Mouse (Mus musculus) hematopoietic multipotent progenitor cell, adult 10-12 weeks (in vitro differentiated cells): ENCODE measurements around the gene Vars. TPM values are rescaled to one million over a fixed set of nuclear protein-coding genes. Genes with fewer than 3 reads are reported as not detected.

ENCODE experiments used
- polyA plus RNA-seq: library from polyadenylated mRNA; stranded (reverse); fragments of >175 nt; gene quantifications from 2 replicates; pipeline ENCODE4 v1.2.3, GENCODE M21; 2012; ENCODE audit warnings: low replicate concordance

Vars gene
- polyA plus RNA-seq, result 768 and 1,214 TPM in 2 replicates

DNA sequence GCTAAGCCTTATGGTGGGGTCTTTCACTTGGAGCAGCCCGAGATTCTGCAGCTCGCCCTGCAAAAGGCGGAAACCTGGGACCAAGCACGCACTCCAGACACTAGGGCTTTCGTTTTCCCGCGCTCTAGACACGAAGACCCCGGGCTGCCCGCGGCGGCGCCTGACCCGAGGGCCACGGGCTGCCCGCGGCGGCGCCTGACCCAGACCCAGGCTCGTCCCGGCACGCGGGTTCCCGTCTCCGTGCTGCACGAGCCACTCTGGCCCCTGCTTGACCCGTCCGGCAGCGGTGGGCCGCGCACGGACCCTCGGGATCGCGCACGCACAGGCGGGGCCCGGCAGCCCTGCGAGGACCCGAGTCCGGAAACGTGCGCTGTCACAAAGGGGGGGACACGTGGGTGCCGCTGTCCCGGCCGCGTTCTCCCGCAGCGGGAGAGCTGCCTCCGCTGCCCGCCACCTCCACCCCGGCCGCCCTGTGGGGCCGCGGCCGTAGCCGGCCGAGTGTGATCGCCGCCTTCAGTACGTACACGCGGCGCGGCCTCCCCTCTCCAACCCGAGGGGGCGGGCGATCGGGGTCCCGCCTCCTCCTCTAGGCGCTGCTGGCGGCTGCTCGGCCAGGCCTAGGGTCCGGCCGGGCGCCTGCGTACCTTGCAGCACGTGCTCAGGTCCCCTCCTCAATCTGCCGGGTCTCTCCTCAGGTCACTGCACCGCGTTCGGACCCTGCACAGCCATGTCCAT, at the start of gene Vars:
Vars (plus strand) TSS at position 271 of the 735 bp plus-strand sequence.

DNA sequence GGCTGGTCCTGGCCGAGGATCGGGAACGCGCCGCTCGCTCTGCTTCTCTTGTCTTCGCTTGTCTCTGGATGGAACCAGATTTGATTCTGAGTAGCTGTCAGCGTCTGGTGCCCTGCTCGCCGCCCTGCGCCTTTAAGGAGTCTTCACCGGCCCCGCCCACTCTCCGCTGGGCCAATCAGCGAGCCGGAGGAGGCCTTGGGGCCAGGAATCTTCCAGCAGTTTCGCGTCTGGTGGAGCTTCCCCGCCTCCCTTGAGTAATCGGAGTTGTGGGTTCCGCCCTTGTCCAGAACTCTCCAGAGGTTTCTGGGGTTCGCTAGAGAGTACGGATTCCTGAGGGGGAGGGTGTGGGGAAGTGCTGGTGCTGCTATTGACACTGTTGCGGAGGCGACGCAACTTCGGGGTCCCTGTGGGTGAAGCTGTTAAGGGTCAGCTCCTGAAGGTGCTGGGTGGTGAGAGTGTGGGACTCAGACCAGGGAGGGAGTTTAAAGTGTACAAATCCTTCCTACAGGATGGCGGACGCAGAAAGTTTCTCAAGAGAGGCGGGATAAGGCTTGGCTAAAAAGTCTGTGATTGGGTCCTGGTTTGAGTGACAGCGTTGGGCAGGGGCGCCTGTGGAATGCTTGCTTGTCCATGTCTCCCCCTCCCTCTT, 41.5 kb upstream of the Vars start, which contains the start of gene Hspa1b:
Hspa1b (minus strand) TSS at position 109 of the 649 bp plus-strand sequence.

DNA sequence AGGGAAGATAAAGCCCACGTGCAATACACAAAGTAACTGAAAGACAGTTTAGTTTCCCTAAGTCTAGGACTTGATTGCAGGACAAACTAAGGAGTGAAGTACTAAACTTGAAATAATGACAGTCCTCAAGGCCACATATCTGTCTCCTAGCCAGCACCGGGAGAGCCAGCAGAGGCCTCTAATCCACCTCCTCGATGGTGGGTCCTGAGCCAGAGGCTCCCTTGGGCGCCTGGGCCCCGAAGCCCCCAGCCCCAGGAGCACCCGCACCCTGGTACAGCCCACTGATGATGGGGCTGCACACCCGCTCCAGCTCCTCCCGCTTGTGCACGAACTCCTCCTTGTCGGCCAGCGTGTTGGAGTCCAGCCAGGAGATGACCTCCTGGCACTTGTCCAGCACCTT, 31.0 kb upstream of the Vars start, which contains the start of gene Gm20481:
Gm20481 (plus strand) TSS at position 91 of the 400 bp plus-strand sequence.

GRCm38 (mm10) chr17:34972069-34972749, 28.6 kb upstream of the Vars start, which contains the start of the genes Hspa1a and Hspa1l:
Gene Hspa1a, minus strand, starts transcription at chr17:34972156.
Gene Hspa1l, plus strand, starts transcription at chr17:34972703.

GRCm38 (mm10) chr17:34981690-34982180, 19.1 kb upstream of the Vars start, which contains the start of gene Lsm2:
Gene Lsm2, plus strand, starts transcription at chr17:34981862.

DNA sequence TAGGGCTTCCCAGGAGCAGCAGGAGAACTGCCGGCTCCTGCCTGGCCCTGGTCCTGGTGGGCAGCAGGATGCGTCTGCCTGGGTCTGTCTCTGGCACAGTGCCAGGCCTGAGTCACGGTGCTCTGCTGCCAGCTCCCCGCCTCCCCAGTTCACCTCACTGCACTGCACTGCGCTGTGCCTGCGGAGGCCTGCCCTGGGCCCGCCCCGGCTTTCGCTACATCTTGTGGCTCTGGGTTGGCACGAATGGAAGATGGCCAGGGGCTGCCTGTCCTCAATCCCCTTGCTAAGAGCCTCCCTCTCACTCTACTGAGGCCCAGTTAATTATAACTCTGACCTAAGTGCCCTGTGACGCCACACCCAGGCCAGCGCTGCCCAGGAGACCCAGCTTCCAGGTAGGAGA, 15.6 kb downstream of the Vars start, which contains the start of gene Vwa7:
Vwa7 (plus strand) TSS at position 204 of the 400 bp plus-strand sequence.

GRCm38 (mm10) chr17:35027277-35028068, 26.7 kb downstream of the Vars start, which contains the start of gene Sapcd1:
Gene Sapcd1, minus strand, starts transcription at chr17:35028016.

GRCm38 (mm10) chr17:35046681-35047455, 46.1 kb downstream of the Vars start, which contains the start of gene Msh5:
Gene Msh5, minus strand, starts transcription at chr17:35046745.

GRCm38 (mm10) chr17:35049561-35050016, 48.8 kb downstream of the Vars start, which contains the start of gene Clic1:
Gene Clic1, plus strand, starts transcription at chr17:35049966.

GRCm38 (mm10) chr17:35058911-35059892, 58.4 kb downstream of the Vars start, which contains the start of gene Ddah2:
Gene Ddah2, plus strand, starts transcription at chr17:35059035.

GRCm38 (mm10) chr17:35064951-35065947, 64.5 kb downstream of the Vars start, which contains the start of gene Ly6g6c:
Gene Ly6g6c, plus strand, starts transcription at chr17:35065388.

Other genes starting within 250 kb of the Vars start
- gene Cyp21a1, start 196.4 kb upstream of the Vars start, polyA plus RNA-seq, result 0.26 and 0.85 TPM in 2 replicates
- gene Stk19, start 164.0 kb upstream of the Vars start, polyA plus RNA-seq, result 35.1 and 41.2 TPM in 2 replicates
- 64.7 and 107 TPM in 2 replicates for gene Dxo, start 164.0 kb upstream of the Vars start, polyA plus RNA-seq
- gene Skiv2l, start 150.8 kb upstream of the Vars start, polyA plus RNA-seq, result 73.9 and 94.6 TPM in 2 replicates
- gene Nelfe, start 150.6 kb upstream of the Vars start, polyA plus RNA-seq, result 110 and 113 TPM in 2 replicates
- gene Cfb, start 138.5 kb upstream of the Vars start, polyA plus RNA-seq, result 0.42 and 1.0 TPM in 2 replicates
- 12.3 and 13.4 TPM in 2 replicates for gene Zbtb12, start 121.5 kb upstream of the Vars start, polyA plus RNA-seq
- 0.10 TPM in 1 of 2 replicates, not detected in the other for gene Gm20547, start 118.9 kb upstream of the Vars start, polyA plus RNA-seq
- 1.6 and 6.5 TPM in 2 replicates for gene C2, start 102.7 kb upstream of the Vars start, polyA plus RNA-seq
- gene Ehmt2, start 102.5 kb upstream of the Vars start, polyA plus RNA-seq, result 299 and 719 TPM in 2 replicates
- not detected in 2 replicates for gene Slc44a4, start 86.5 kb upstream of the Vars start, polyA plus RNA-seq
- gene Neu1, start 69.7 kb upstream of the Vars start, polyA plus RNA-seq, result 46.6 and 61.8 TPM in 2 replicates
- 3.0 and 6.4 TPM in 2 replicates for gene Hspa1b, start 41.7 kb upstream of the Vars start, polyA plus RNA-seq
- gene Gm20481, start 31.1 kb upstream of the Vars start, polyA plus RNA-seq, result not detected in 2 replicates
- gene Hspa1a, start 28.8 kb upstream of the Vars start, polyA plus RNA-seq, result 0.68 and 2.2 TPM in 2 replicates
- not detected in 2 replicates for gene Hspa1l, start 28.3 kb upstream of the Vars start, polyA plus RNA-seq
- gene Lsm2, start 19.1 kb upstream of the Vars start, polyA plus RNA-seq, result 51.7 and 75.3 TPM in 2 replicates
- gene Vwa7, start 15.6 kb downstream of the Vars start, polyA plus RNA-seq, result 0.51 and 1.3 TPM in 2 replicates
- 93.8 and 249 TPM in 2 replicates for gene Sapcd1, start 27.0 kb downstream of the Vars start, polyA plus RNA-seq
- 54.6 and 127 TPM in 2 replicates for gene Msh5, start 45.8 kb downstream of the Vars start, polyA plus RNA-seq
- 161 and 172 TPM in 2 replicates for gene Clic1, start 49.0 kb downstream of the Vars start, polyA plus RNA-seq
- 6.4 and 6.5 TPM in 2 replicates for gene Ddah2, start 58.0 kb downstream of the Vars start, polyA plus RNA-seq
- 0.17 TPM in 1 of 2 replicates, not detected in the other for gene Ly6g6c, start 64.4 kb downstream of the Vars start, polyA plus RNA-seq
- gene Mpig6b, start 65.2 kb downstream of the Vars start, polyA plus RNA-seq, result 0.16 and 0.42 TPM in 2 replicates
- not detected in 2 replicates for gene Ly6g6e, start 75.9 kb downstream of the Vars start, polyA plus RNA-seq
- gene Ly6g6d, start 77.1 kb downstream of the Vars start, polyA plus RNA-seq, result not detected in 2 replicates
- not detected in 2 replicates for gene Ly6g6f, start 84.6 kb downstream of the Vars start, polyA plus RNA-seq
- 115 and 170 TPM in 2 replicates for gene Abhd16a, start 88.3 kb downstream of the Vars start, polyA plus RNA-seq
- not detected in 2 replicates for gene Ly6g5c, start 107.3 kb downstream of the Vars start, polyA plus RNA-seq
- gene Ly6g5b, start 114.4 kb downstream of the Vars start, polyA plus RNA-seq, result 0.24 and 0.66 TPM in 2 replicates
- 76.2 and 161 TPM in 2 replicates for gene Gpank1, start 120.5 kb downstream of the Vars start, polyA plus RNA-seq
- gene Csnk2b, start 121.1 kb downstream of the Vars start, polyA plus RNA-seq, result 50.0 and 73.9 TPM in 2 replicates
- 21.2 and 21.9 TPM in 2 replicates for gene D17H6S53E, start 125.4 kb downstream of the Vars start, polyA plus RNA-seq
- gene Apom, start 131.1 kb downstream of the Vars start, polyA plus RNA-seq, result 0.18 and 0.28 TPM in 2 replicates
- gene Bag6, start 134.2 kb downstream of the Vars start, polyA plus RNA-seq, result 414 and 841 TPM in 2 replicates
- gene Prrc2a, start 163.9 kb downstream of the Vars start, polyA plus RNA-seq, result 1,121 and 1,280 TPM in 2 replicates
- 7.8 and 19.1 TPM in 2 replicates for gene Aif1, start 175.1 kb downstream of the Vars start, polyA plus RNA-seq
- gene Lst1, start 187.5 kb downstream of the Vars start, polyA plus RNA-seq, result 28.4 and 125 TPM in 2 replicates
- gene Ltb, start 193.5 kb downstream of the Vars start, polyA plus RNA-seq, result 883 and 1,534 TPM in 2 replicates
- 8.2 and 10.3 TPM in 2 replicates for gene Tnf, start 201.0 kb downstream of the Vars start, polyA plus RNA-seq
- 20.2 and 29.6 TPM in 2 replicates for gene Lta, start 204.4 kb downstream of the Vars start, polyA plus RNA-seq
- gene Gm16181, start 219.8 kb downstream of the Vars start, polyA plus RNA-seq, result not detected in 2 replicates
- 2.8 and 6.8 TPM in 2 replicates for gene Atp6v1g2, start 232.7 kb downstream of the Vars start, polyA plus RNA-seq
- gene Nfkbil1, start 234.8 kb downstream of the Vars start, polyA plus RNA-seq, result 35.2 and 66.9 TPM in 2 replicates
- 174 and 194 TPM in 2 replicates for gene Ddx39b, start 240.8 kb downstream of the Vars start, polyA plus RNA-seq